Mouse (Mus musculus): ENCODE results near the gene Otud5. TPM values are rescaled to one million over a fixed set of nuclear protein-coding genes. Genes with fewer than 3 reads are reported as not detected.

Otud5 gene
- polyA plus RNA-seq (2012; ENCODE audit: low replicate concordance): 142 and 149 TPM in 2 replicates

GRCm38 (mm10) chrX:7841163-7842162, at the start of gene Otud5:
Otud5 (plus strand) TSS chrX:7841364.

GRCm38 (mm10) chrX:7821865-7822779, 19.0 kb upstream of the Otud5 start, which contains the start of gene Kcnd1:
Kcnd1 (plus strand) TSS chrX:7822289.

GRCm38 (mm10) chrX:7878007-7878419, 36.8 kb downstream of the Otud5 start, which contains the start of gene Pim2:
Pim2 (plus strand) TSS chrX:7878262.

GRCm38 (mm10) chrX:7883841-7884567, 42.8 kb downstream of the Otud5 start, which contains the start of gene Slc35a2:
Slc35a2 (plus strand) TSS chrX:7884028.

GRCm38 (mm10) chrX:7898880-7899874, 58.0 kb downstream of the Otud5 start, which contains the start of the genes Pqbp1 and Timm17b:
Pqbp1 (minus strand) TSS chrX:7899269.
Timm17b (plus strand) TSS chrX:7899357.

GRCm38 (mm10) chrX:7907735-7908134, 66.6 kb downstream of the Otud5 start, which contains the start of gene Gm10491:
Gm10491 (minus strand) TSS chrX:7907835.

GRCm38 (mm10) chrX:7909242-7909641, 68.1 kb downstream of the Otud5 start, which contains the start of gene Gm10490:
Gm10490 (plus strand) TSS chrX:7909542.

GRCm38 (mm10) chrX:7919601-7920383, 78.6 kb downstream of the Otud5 start, which contains the start of gene Pcsk1n:
Pcsk1n (plus strand) TSS chrX:7919822.

Other genes with a start within 250 kb of the Otud5 start
- 15.7 and 23.4 TPM in 2 replicates for gene Ccdc22, start 235.8 kb upstream of the Otud5 start, polyA plus RNA-seq (2012; ENCODE audit: low replicate concordance)
- 0.06 TPM in 1 of 2 replicates, not detected in the other for gene Cacna1f, start 234.3 kb upstream of the Otud5 start, polyA plus RNA-seq (2012; ENCODE audit: low replicate concordance)
- gene Syp, start 202.9 kb upstream of the Otud5 start, polyA plus RNA-seq (2012; ENCODE audit: low replicate concordance): 1.3 and 1.4 TPM in 2 replicates
- 46.7 and 115 TPM in 2 replicates for gene Prickle3, start 184.1 kb upstream of the Otud5 start, polyA plus RNA-seq (2012; ENCODE audit: low replicate concordance)
- 101 and 137 TPM in 2 replicates for gene Plp2, start 170.0 kb upstream of the Otud5 start, polyA plus RNA-seq (2012; ENCODE audit: low replicate concordance)
- 0.09 TPM in 1 of 2 replicates, not detected in the other for gene Magix, start 160.1 kb upstream of the Otud5 start, polyA plus RNA-seq (2012; ENCODE audit: low replicate concordance)
- gene Gpkow, start 144.2 kb upstream of the Otud5 start, polyA plus RNA-seq (2012; ENCODE audit: low replicate concordance): 3.7 and 10.8 TPM in 2 replicates
- 23.1 and 43.2 TPM in 2 replicates for gene Wdr45, start 127.0 kb upstream of the Otud5 start, polyA plus RNA-seq (2012; ENCODE audit: low replicate concordance)
- gene Gm45208, start 119.1 kb upstream of the Otud5 start, polyA plus RNA-seq (2012; ENCODE audit: low replicate concordance): 6.3 and 11.1 TPM in 2 replicates
- gene Praf2, start 112.9 kb upstream of the Otud5 start, polyA plus RNA-seq (2012; ENCODE audit: low replicate concordance): 15.7 and 22.6 TPM in 2 replicates
- gene Ccdc120, start 90.5 kb upstream of the Otud5 start, polyA plus RNA-seq (2012; ENCODE audit: low replicate concordance): 0.70 and 1.6 TPM in 2 replicates
- 51.6 and 59.4 TPM in 2 replicates for gene Tfe3, start 78.8 kb upstream of the Otud5 start, polyA plus RNA-seq (2012; ENCODE audit: low replicate concordance)
- gene Gripap1, start 51.6 kb upstream of the Otud5 start, polyA plus RNA-seq (2012; ENCODE audit: low replicate concordance): 58.1 and 71.9 TPM in 2 replicates
- 0.54 and 0.69 TPM in 2 replicates for gene Kcnd1, start 19.1 kb upstream of the Otud5 start, polyA plus RNA-seq (2012; ENCODE audit: low replicate concordance)
- 101 and 151 TPM in 2 replicates for gene Pim2, start 36.9 kb downstream of the Otud5 start, polyA plus RNA-seq (2012; ENCODE audit: low replicate concordance)
- gene Slc35a2, start 42.7 kb downstream of the Otud5 start, polyA plus RNA-seq (2012; ENCODE audit: low replicate concordance): 57.9 and 67.5 TPM in 2 replicates
- 178 and 313 TPM in 2 replicates for gene Pqbp1, start 57.9 kb downstream of the Otud5 start, polyA plus RNA-seq (2012; ENCODE audit: low replicate concordance)
- 40.0 and 104 TPM in 2 replicates for gene Timm17b, start 58.0 kb downstream of the Otud5 start, polyA plus RNA-seq (2012; ENCODE audit: low replicate concordance)
- gene Gm10491, start 66.5 kb downstream of the Otud5 start, polyA plus RNA-seq (2012; ENCODE audit: low replicate concordance): not detected in 2 replicates
- gene Gm10490, start 68.2 kb downstream of the Otud5 start, polyA plus RNA-seq (2012; ENCODE audit: low replicate concordance): not detected in 2 replicates
- gene Pcsk1n, start 78.5 kb downstream of the Otud5 start, polyA plus RNA-seq (2012; ENCODE audit: low replicate concordance): 0.27 TPM in 1 of 2 replicates, not detected in the other
- not detected in 2 replicates for gene Eras, start 87.2 kb downstream of the Otud5 start, polyA plus RNA-seq (2012; ENCODE audit: low replicate concordance)
- gene Hdac6, start 106.5 kb downstream of the Otud5 start, polyA plus RNA-seq (2012; ENCODE audit: low replicate concordance): 10.1 and 14.4 TPM in 2 replicates
- 2.1 and 24.9 TPM in 2 replicates for gene Gata1, start 136.7 kb downstream of the Otud5 start, polyA plus RNA-seq (2012; ENCODE audit: low replicate concordance)
- not detected in 2 replicates for gene Glod5, start 177.1 kb downstream of the Otud5 start, polyA plus RNA-seq (2012; ENCODE audit: low replicate concordance)
- 4.5 and 8.5 TPM in 2 replicates for gene Suv39h1, start 233.4 kb downstream of the Otud5 start, polyA plus RNA-seq (2012; ENCODE audit: low replicate concordance)
- 203 and 558 TPM in 2 replicates for gene Was, start 249.1 kb downstream of the Otud5 start, polyA plus RNA-seq (2012; ENCODE audit: low replicate concordance)

Data from hematopoietic multipotent progenitor cell, adult 10-12 weeks (in vitro differentiated cells).